Mouse (Mus musculus) E14TG2a.4 (cell line): Measurements from ENCODE around the gene Grin1.

Experiments used
- CTCF ChIP-seq: conservative IDR thresholded peaks from 2 replicates; pipeline ENCODE4 v1.5.1; 2014; ENCODE audit warnings: low read length
- POU5F1 ChIP-seq: IDR thresholded peaks from 2 replicates; pipeline ENCODE4 v1.6.1; 2014; ENCODE audit warnings: low read length, borderline replicate concordance

GRCm38 (mm10) chr2:25273010-25273409, 46.0 kb downstream of the Grin1 start:
- TF ChIP-seq CTCF: no peak
- no peak for TF ChIP-seq POU5F1
